Mouse (Mus musculus): ENCODE measurements around the gene Gm3409. TPM values are rescaled to one million over a fixed set of nuclear protein-coding genes. Genes with fewer than 3 reads are reported as not detected.

The Gm3409 gene
- polyA plus RNA-seq (2012; ENCODE audit: low replicate concordance) = not detected in 2 replicates

GRCm38 (mm10) chr5:146537347-146537746 lies at the start of gene Gm3409:
TSS of gene Gm3409 (plus strand) at chr5:146537647.

GRCm38 (mm10) chr5:146491063-146491462 lies 46.4 kb upstream of the Gm3409 start, which contains the start of gene Gm6370:
TSS of gene Gm6370 (plus strand) at chr5:146491363.

GRCm38 (mm10) chr5:146502099-146502498 lies 35.3 kb upstream of the Gm3409 start, which contains the start of gene 4930449I24Rik:
TSS of gene 4930449I24Rik (plus strand) at chr5:146502399.

GRCm38 (mm10) chr5:146513823-146514222 lies 23.6 kb upstream of the Gm3409 start, which contains the start of gene Gm3402:
TSS of gene Gm3402 (plus strand) at chr5:146514123.

GRCm38 (mm10) chr5:146525501-146525900 lies 11.9 kb upstream of the Gm3409 start, which contains the start of gene Gm3404:
TSS of gene Gm3404 (plus strand) at chr5:146525801.

DNA sequence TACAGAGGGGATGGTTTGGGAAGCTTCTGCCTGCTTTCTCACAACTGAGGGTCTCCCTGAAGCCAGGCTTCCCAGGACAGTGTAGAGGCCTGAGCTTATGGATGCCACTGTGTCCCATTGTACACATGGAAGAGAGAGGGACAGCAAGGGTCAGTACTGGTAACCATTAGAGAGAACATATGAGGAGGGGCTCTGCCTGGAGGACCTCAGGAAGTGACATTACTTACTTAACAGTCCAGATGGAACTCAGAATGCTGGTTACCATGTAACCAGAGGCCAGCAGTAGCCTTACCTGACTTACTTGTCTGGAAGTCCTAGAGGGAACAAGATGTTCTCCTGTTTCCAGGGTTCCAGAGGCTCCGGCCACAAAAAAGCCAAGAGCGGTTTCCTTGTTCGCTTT lies 18.4 kb downstream of the Gm3409 start, which contains the start of gene Gm3415:
Gene Gm3415, plus strand, starts transcription at position 301 of the 400 bp plus-strand sequence.

DNA sequence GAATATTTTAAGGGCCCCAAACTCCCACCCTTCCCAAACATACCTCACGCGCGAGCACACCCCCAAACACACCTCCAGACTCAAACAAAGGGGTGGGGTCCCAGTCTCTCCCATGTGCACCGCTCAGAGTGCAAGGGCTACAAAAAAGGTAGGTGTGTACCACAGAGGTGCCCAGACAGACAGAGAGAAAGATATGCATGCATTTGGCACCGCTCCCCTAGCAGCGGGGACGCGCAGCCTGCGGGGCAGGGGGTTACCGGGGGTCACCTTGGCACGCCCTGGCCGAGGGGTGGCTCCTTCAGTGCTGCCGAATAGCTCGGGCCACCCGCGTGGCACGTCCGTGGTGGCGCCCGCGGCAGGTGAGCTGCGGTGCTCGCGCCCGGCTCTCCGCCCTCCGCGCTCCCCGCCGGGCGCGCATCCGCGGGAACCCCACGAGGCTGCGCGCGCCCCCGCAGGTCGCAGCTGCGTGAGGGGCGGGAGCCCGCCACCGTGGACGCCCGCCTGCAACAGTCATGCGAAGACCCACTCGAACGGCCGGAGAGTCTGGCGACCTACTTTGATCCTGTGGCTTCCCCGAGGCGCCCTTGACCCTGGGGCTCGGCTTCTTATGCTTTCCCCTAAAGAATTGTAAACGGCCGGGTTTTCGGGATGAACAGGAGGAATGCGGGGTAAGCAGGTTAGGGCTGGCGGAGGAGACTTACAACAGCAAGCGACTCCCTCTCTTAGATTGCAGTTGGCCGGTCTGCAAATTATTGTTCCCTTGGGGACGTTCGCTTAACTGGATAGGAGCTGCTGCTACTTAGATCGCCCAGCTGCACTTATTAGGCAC lies 47.2 kb downstream of the Gm3409 start, which contains the start of gene Gpr12:
Gene Gpr12, minus strand, starts transcription at position 762 of the 829 bp plus-strand sequence.

Other genes starting within 250 kb of the Gm3409 start
- gene Wasf3, start 152.7 kb upstream of the Gm3409 start, polyA plus RNA-seq (2012; ENCODE audit: low replicate concordance) = 0.07 and 0.13 TPM in 2 replicates
- gene Gm6408, start 55.7 kb upstream of the Gm3409 start, polyA plus RNA-seq (2012; ENCODE audit: low replicate concordance) = not detected in 2 replicates
- gene Gm6370, start 46.3 kb upstream of the Gm3409 start, polyA plus RNA-seq (2012; ENCODE audit: low replicate concordance) = not detected in 2 replicates
- gene 4930449I24Rik, start 35.2 kb upstream of the Gm3409 start, polyA plus RNA-seq (2012; ENCODE audit: low replicate concordance) = 0.30 TPM in 1 of 2 replicates, not detected in the other
- not detected in 2 replicates for gene Gm3402, start 23.5 kb upstream of the Gm3409 start, polyA plus RNA-seq (2012; ENCODE audit: low replicate concordance)
- not detected in 2 replicates for gene Gm3404, start 11.8 kb upstream of the Gm3409 start, polyA plus RNA-seq (2012; ENCODE audit: low replicate concordance)
- not detected in 2 replicates for gene Gm3415, start 18.5 kb downstream of the Gm3409 start, polyA plus RNA-seq (2012; ENCODE audit: low replicate concordance)
- gene Gpr12, start 47.6 kb downstream of the Gm3409 start, polyA plus RNA-seq (2012; ENCODE audit: low replicate concordance) = not detected in 2 replicates